Mouse (Mus musculus) c-Kit-positive CD71-positive TER-119-negative erythroid progenitor cells, embryonic 14.5 days (primary cell): ENCODE results near the gene 4933427I04Rik.
A peak's percentile ranks its signal among the peaks of the same experiment; 100 is the strongest.

Source experiments
- DNase-seq: peaks from one replicate; pipeline ENCODE4 v3.0.0-alpha.2; 2013; ENCODE audit warnings: low read depth

4933427I04Rik gene

GRCm38 (mm10) chr4:123859379-123859778, at the start of gene 4933427I04Rik:
Gene 4933427I04Rik, plus strand, starts transcription at chr4:123859679.
- no peak for DNase-seq

DNA sequence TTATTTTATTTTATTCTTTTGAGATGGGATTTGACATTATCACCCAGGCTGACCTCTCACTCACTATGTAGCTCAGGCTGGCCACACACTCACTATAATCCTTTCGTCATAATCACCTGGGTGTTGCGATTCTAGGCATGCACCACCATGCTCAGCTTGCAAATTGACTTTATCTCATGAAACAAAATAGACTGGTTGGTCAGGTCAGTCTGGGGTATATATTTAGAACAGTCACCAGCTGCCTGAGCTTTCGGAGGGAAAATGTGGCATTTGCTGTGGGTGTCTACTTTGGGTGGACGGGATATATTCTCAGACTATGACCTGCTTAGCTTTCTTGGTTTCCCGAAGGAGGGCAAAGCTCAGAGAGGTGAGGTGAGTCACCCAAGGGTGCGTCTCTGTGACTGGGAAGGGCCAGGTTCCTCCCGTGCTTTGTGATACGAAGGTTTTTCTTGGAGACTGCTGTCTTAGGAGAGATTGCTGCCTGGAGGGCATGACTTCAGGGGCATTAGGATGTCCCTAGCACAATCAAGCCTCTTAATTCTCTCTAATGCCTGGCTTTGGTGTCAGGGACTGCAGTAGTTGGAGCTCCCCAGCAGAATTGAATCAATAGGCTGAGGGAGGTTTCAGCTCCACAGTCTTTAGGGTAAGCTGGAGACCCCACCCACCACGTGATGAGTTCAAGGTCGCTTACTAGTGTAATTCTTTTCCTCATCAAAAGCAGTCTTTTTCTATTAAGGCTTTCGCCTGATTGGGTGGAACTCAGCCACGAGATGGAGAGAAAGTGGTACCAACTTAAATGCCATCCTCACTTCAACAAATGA, 48.8 kb upstream of the 4933427I04Rik start:
- DNase-seq: no peak

- DNase-seq: no peak
These were observed 47.0 kb upstream of the 4933427I04Rik start for GRCm38 (mm10) chr4:123812525-123812924.

DNA sequence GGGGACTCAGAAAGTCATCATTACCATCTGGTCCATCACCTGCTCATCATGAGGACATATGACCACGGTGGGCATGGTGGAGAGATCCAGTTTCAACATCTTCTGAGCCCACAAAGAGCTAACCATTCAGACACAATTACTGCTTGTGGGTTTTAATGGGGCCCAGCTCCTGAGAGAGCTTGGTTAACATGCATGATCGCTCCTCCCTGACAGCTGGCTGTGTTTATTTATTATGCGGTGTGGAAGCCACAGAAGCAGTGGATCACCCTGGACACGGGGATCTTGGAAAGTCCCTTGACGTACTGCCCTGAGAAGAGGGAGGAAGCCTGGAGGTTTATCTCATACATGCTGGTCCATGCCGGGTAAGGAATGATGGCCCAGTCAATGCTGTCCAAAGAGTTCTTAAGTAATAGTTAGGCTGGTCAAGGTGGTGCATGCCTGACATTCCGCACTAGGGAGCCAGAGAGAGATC, 45.4 kb upstream of the 4933427I04Rik start:
- no peak for DNase-seq

DNA sequence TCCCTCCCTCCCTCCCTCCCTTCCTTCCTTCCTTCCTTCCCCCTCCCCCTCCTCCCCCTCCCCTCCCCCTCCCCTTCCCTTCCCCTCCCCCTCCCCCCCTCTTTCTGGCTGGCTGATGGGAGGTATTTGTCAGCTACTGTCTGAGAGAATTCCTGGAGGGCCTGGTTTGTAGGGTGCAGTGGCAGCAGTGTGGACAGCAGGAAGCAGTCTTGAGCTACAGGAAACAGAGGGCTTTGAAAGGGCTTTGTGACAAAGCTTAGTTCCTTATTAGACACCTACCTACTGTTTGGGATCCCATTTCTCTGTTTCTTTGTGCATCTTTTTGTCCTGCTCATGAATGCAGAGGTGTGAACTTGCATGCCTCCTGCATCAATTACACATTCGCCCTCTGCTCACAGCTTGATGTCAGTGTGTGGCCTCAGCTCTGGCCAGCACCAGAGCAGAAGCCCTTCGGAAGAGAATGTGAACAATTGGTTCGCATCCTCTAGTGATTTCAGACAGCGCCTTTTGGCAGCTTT, 40.3 kb upstream of the 4933427I04Rik start:
- no peak for DNase-seq

DNA sequence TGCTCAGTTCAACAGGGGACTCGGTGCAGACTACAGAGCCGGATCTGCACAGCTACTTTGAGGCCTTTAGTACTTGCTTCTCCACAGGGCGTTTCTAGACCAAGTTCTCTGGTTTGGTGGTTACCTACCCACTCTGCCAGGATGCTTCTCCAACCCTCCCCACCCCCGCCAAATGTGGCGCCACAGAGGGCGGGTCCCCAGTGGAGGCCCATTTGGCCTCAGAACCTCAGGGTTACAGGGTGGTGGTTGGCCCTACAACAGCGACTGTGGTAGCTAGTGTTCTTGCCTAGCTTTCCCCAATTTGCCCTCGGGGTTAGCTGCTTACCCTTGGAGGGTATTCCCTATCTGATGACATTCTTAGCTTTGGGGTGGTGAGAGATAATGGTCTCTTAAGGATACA, 17.4 kb upstream of the 4933427I04Rik start:
- no peak for DNase-seq

DNA sequence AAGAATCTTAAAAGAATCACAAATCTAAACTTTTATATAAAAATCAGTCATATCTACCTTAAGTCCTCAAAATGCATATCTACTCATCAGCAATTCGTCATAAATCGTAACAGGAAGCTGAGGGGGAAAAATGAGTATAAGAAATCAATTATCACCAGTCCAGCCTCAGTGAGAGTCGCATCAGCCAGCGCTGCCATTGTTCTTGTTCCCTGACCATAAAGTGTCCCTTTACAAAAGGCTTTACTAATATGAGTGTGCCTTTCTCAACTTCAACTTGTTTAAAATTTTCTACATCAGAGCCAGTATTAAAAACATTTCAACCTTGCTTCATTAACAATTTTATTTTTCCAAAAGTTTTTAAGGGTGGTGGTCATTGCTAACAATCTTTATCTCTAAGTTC, 2.6 kb upstream of the 4933427I04Rik start:
- no peak for DNase-seq

- DNase-seq: no peak
These were observed 1.4 kb upstream of the 4933427I04Rik start for GRCm38 (mm10) chr4:123858090-123858489.

- no peak for DNase-seq
These were observed 324 bp downstream of the 4933427I04Rik start for GRCm38 (mm10) chr4:123859803-123860202.

- DNase-seq: no peak
These were observed 1.1 kb downstream of the 4933427I04Rik start for GRCm38 (mm10) chr4:123860621-123861020.

DNA sequence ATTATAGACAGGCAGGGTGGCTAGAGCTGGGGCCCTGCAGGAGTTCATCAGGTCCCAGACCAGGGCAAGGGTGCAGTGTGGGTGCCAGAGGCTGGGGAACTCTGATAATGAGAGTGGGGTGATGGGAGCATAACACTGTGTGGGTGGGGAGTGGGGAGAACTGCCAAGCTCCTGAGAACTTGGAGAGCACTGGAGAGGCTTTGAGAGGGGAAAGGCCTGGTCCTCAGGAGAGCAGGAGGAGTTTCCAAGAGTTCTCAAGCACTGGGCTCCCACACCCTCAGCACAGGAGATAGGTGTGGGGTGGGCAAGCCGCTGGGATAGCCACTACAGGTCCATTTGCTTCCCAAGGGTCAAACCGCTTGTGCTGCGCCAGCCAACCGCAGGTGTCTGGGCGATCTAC, 34.2 kb downstream of the 4933427I04Rik start:
- DNase-seq: no peak

DNA sequence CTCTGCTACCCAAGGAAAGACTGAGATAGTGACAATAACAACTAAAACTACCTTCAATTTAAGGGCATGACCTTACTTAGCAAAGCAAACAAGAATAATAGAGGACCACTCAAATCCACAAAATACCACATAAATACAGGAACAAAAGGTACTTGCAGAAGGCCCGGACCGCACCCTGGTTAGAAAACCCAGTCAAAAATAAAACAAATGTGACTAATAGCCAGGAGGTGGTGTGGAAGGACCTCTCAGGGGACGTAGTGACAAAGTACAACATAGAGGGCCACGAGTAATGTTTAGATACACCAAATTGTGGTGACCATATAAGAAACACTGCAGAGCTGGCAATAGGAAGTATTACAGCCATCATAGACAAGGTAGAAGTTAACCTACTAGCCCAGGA, 34.8 kb downstream of the 4933427I04Rik start:
- no peak for DNase-seq

- no peak for DNase-seq
These were observed 39.2 kb downstream of the 4933427I04Rik start for GRCm38 (mm10) chr4:123898696-123899095.

DNA sequence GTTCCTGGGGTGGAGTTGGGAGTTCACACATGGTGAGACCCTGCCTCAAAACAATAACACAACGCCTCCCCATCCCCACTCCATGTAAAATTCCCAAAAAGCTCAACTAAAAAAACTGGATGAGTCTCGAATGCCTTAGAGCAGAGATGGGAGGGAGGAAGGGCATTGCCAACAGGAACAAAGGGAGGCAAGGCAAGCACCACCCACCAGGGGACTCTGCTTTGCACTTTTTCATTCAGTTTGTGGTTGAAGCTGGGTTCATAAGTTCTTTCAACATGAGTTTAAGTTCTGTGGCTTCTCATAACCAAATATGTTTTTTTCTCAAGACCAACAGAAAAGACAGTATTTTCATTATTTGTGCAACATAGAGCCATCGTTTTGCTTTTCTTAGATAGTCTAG, 44.0 kb downstream of the 4933427I04Rik start:
- DNase-seq: no peak

GRCm38 (mm10) chr4:123904333-123905125, 45.0 kb downstream of the 4933427I04Rik start, which contains the start of gene Mycbp:
Gene Mycbp, plus strand, starts transcription at chr4:123904832.
- DNase-seq: peak; percentile 95

- DNase-seq: no peak
These were observed 45.7 kb downstream of the 4933427I04Rik start for GRCm38 (mm10) chr4:123905126-123905668.

DNA sequence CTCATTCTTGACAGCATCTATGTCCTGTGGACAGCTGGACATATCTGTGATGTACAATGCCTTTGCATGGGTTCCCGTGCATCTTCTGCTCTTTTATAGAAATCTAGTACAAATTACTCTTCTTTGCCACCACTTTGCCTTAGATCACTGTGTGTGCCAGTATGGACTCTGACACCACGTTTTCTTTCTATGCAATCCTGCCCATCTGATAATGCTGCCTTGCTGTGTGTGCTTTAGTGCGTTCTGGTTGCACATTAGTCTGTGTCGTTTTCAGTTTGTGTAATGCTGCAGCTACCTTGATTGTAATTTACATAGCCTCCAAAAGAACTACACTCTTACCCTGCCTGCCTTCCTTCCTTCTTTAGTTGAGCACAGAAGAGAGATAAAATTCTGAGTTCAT, 52.0 kb downstream of the 4933427I04Rik start:
- DNase-seq: no peak

- no peak for DNase-seq
These were observed 53.0 kb downstream of the 4933427I04Rik start for GRCm38 (mm10) chr4:123912431-123912830.
